Mouse (Mus musculus) cerebellum, adult 2 months (tissue): Measurements from ENCODE around the gene Aff1.

Experiments
- CTCF ChIP-seq: fragments of 200-500 bp; IDR thresholded peaks from 2 replicates; pipeline ENCODE4 v1.5.1; 2011; ENCODE audit warnings: low read depth, mild to moderate bottlenecking, control low read depth, low read length, moderate library complexity, borderline replicate concordance; ENCODE audit not compliant: insufficient read depth
- POLR2A ChIP-seq: fragments of 200-500 bp; IDR thresholded peaks from 2 replicates; pipeline ENCODE4 v1.6.1; 2011; ENCODE audit warnings: low read length, control low read depth, borderline replicate concordance; ENCODE audit not compliant: insufficient read depth

DNA sequence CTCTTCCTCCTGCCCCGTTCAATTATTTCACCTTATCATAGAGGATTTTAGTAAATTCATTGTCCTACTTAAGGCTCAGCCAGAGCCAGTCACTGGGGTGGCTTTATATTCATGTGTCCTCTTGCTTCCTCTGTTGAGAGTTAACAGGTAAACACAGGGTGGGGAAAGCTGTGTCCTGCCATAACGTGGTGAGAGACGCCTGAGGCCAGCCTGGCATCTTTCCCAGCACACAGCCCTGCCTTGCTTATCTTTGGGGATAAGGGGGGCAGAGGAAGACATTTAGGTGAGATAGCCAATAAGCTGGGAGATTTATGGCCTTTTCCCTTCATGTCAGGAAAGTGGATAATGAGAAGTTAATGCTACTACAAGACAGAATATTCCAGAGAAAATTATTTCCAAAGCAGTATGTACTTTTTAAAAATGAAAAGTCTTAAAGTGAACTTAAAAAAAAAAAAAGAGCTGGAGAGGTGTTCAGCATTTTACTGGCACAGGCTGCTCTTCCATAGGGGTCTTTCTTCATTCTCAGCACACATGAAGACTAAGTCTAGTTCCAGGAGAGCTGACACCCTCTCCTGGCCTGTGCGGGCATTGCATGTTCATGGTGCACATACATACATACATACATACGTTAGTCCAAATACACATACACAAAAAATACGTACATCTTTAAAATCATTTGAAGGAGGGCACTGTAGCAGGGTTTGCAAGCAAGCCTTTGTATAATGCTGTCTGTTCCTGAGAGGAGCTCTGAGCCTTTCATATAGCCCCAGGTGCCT lies 78.5 kb downstream of the Aff1 start:
- TF ChIP-seq POLR2A = no peak
- no peak for TF ChIP-seq CTCF
